Mouse (Mus musculus) cerebellum, adult 9-11 months (tissue): Measurements from ENCODE around the gene Psme2.

ENCODE experiments used
- DNase-seq: peaks from one replicate; pipeline ENCODE4 v3.0.0; 2022

Psme2 gene

GRCm38 (mm10) chr14:55592226-55592625, 1.3 kb upstream of the Psme2 start:
- DNase-seq: peak; percentile 68

- peak; percentile 95 for DNase-seq
Observed at GRCm38 (mm10) chr14:55591331-55591891, 498 bp upstream of the Psme2 start, which contains the start of gene Rnf31. Gene Rnf31, plus strand, starts transcription at chr14:55591708.

- DNase-seq: peak; percentile 42
Observed at GRCm38 (mm10) chr14:55589771-55590448, 1.0 kb downstream of the Psme2 start.

GRCm38 (mm10) chr14:55589271-55589670, 1.6 kb downstream of the Psme2 start:
- DNase-seq: peak; percentile 29

GRCm38 (mm10) chr14:55586149-55586548, 4.8 kb downstream of the Psme2 start:
- DNase-seq: no peak

- peak; percentile 51 for DNase-seq
Observed at GRCm38 (mm10) chr14:55585566-55585960, 5.3 kb downstream of the Psme2 start.

- peak; percentile 89 for DNase-seq
Observed at GRCm38 (mm10) chr14:55584702-55585565, 6.0 kb downstream of the Psme2 start, which contains the start of gene Emc9. Gene Emc9, minus strand, starts transcription at chr14:55585302.

- DNase-seq: no peak
Observed at GRCm38 (mm10) chr14:55584303-55584701, 6.6 kb downstream of the Psme2 start.

GRCm38 (mm10) chr14:55581981-55582681, 8.8 kb downstream of the Psme2 start:
- no peak for DNase-seq

- DNase-seq: peak; percentile 29
Observed at GRCm38 (mm10) chr14:55580731-55581130, 10.2 kb downstream of the Psme2 start.

GRCm38 (mm10) chr14:55579511-55580496, 11.1 kb downstream of the Psme2 start:
- DNase-seq: peak; percentile 27

GRCm38 (mm10) chr14:55578668-55579269, 12.1 kb downstream of the Psme2 start:
- peak; percentile 67 for DNase-seq

GRCm38 (mm10) chr14:55577871-55578667, 12.8 kb downstream of the Psme2 start, which contains the start of gene Psme1:
Gene Psme1, plus strand, starts transcription at chr14:55578123.
- peak; percentile 70 for DNase-seq

GRCm38 (mm10) chr14:55576376-55576775, 14.5 kb downstream of the Psme2 start:
- peak; percentile 38 for DNase-seq

- DNase-seq: no peak
Observed at GRCm38 (mm10) chr14:55575711-55576110, 15.2 kb downstream of the Psme2 start.

- no peak for DNase-seq
Observed at GRCm38 (mm10) chr14:55575302-55575701, 15.6 kb downstream of the Psme2 start, which contains the start of gene Fitm1. Gene Fitm1, plus strand, starts transcription at chr14:55575617.

GRCm38 (mm10) chr14:55571760-55572159, 19.2 kb downstream of the Psme2 start:
- no peak for DNase-seq

- DNase-seq: no peak
Observed at GRCm38 (mm10) chr14:55570588-55570987, 20.3 kb downstream of the Psme2 start.

GRCm38 (mm10) chr14:55567496-55567895, 23.4 kb downstream of the Psme2 start:
- DNase-seq: no peak

- DNase-seq: no peak
Observed at GRCm38 (mm10) chr14:55565748-55566147, 25.2 kb downstream of the Psme2 start.
